Mouse (Mus musculus) telencephalon, adult 2 months (tissue): ENCODE measurements around the gene Exoc3l4.

Source experiments
- DNase-seq: peaks from one replicate; pipeline ENCODE4 v3.0.0-alpha.2; 2011; ENCODE audit warnings: low read depth, low spot score

Gene Exoc3l4

DNA sequence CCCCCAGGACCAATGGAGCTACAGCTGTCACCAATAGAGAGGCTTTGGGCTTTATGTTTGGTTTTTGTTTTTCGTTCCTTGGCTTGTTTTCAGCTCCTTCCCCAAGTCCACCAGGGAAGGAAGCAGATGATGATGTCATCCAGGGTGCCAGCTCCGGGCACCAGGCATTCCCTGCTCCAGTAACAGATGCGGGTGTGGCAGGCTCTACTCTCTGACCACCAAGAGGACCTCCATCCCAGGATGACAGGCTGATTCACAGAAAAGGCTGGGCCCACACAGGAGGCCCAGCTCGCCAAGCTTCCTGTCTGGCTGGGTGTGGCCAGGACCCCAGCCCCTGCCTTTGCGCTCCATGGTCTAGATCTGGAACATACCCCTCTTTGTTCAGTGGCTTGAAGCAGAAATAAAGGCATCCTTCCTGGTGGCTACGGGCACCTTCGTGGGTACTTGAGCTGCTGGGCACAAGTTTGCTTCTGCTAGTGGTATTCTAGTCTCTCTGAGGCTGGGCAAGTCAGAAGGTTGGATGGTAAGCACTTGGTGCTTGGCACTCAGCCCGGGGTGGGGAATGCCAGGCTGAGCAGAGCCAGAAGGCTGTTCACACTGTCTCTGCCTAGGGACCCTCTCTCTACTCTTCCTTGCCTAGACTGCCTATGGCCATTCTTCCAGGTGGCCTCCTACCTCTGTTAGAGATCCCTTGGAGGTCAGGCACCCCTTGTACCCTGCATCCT lies 5.0 kb upstream of the Exoc3l4 start:
- DNase-seq, result no peak

DNA sequence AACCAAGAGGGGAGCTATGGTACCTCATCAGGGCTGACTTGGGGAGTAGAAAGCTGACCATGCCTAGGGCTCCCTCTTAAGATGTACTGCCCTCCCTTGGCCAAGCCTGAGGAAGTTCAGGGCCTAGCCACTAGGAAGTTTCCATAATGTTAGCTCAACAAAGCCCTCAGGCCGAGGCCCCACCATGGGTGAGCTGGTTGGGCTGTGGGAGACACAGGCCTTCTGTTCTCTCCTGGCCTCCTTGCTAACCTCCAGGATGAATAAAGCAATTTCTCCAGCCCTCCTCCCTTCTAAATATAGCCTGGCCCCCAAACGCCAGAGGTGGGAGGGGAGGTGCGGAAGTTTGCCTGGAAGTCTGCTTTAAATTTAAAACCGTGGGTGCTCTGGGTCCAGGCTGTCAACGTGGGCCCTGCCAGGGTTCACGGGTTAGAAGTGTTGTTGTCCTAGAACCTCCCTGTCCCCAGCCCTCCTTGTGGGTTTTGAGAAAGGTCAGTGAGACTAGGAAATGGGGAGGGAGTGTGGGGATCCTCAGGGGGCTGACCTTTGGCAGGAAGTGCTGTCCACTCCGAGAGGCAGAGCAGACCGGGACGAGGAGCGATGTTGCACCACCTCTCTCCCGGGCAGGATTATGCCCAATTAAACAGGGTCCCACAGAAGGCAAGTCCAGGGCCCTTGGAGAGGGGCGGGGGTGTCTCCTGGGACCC lies 4.1 kb upstream of the Exoc3l4 start:
- DNase-seq, result no peak

DNA sequence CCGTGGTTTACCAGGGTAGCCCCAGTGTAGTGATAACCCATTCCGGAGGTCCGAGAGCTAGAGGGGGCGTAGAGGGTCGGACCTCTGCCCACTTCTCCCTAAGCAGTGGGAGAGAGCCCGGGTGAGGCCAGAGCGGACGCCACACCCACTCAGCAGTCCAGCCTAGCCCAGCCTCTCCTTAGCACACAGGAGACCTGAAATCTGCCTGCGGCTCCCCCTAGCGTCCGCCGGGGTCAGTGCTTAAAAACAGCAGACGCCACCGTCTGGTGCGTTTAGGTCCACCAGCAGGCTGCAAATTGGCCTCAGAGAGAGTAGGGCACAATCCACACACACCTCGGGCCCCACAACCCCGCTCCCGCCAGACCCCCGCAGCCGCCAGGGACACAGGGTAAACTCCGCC lies 3.5 kb upstream of the Exoc3l4 start:
- DNase-seq, result peak; percentile 64

DNA sequence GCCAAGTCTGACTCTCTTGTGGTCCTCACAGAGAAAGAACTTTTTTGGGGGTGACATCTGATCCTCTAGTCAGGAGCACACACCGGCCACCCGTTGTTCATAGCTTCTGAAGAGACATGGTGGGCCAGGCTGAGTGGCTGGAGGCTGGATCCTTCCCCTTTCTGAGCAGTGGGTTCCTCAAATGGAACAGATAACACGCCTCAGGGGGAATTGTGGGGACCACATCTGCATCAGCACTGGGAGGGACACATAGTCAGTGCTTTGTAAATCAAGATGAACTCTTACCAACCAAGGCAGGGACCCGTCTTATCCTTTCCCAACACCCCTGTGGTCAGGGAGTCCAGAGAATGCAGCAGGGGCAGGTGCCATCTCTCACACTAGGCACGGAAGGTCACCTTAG lies 3.1 kb downstream of the Exoc3l4 start:
- DNase-seq, result no peak

DNA sequence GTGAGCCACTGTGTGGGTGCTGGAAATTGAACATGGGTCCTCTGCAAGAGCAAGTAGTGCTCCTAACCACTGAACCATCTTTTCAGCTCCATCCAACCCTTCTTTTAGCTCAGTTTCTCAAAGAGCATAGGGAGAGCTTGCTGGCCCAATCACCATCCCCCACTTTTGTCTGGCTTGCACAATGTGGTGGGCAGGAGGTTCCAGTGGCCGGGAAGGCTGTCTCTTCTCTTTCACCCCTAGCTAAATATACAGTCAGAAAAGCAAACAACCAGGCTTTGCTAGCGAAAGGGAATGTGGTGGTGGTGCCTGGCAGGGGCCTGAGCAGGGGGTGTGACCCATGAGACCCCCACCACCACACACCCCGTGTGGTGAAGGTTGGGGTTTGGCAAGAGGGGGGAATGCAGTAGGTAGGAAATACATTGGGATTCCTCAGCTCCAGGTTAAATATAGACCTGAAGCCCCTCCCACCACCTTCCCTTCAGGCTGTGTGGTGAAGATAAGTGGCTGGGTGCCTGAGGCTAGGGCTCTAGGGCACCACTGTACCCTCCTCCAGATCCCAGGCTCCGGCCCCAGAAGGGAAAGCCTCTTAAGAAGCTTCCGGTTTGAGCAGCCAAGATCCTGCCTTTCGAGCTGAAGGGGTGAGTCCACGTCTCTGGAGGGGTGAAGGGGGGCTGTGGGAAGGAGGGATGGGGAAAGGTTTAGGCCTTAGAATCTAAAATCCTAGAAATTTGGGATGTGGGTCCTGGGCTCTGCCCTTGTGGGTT lies 4.3 kb downstream of the Exoc3l4 start:
- no peak for DNase-seq

DNA sequence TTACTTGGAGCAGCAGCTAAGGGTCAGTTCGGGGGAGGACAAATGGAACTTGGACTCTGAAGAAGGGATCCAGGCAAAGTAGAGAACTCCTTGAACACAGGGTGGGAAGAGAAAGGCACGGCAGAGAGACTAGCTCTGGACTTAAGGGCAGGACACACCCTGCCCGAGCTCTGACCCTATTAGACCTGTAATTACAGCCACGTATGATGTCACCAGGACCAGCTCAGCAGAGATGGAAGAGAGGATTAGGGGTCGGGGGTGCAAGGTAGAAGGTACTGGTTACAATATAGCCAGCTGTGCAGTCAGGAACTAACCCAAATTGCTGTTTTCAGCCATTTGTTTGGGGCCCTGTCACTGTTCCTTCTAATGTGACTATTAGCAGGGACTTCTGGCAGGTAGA lies 6.0 kb downstream of the Exoc3l4 start:
- no peak for DNase-seq

DNA sequence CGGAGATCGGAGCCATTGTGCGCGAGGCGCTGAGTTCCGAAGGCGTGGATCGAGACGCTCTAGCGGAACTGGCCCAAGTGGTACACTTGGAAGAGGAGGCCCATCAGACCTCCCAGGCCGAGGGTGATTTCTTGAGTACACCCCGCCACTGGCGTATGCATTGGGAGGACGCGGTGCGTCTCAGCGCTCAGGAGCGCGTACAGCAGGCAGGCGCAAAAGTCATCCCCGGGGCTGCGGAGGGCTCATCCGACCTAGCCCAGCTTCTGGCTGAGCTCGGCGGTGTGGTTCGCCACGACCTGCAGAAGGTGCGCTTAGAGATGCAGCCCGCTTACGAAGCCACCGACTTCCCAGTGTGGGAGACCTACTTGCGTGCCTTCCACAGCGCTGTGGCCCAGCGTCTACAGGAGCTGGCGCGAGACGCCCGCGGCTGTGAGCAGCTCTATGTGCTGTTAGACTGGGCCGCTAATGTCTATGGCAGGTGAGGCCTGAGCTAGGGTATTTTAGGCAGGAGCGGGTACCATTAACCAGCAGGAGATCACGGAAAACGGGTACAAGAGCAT lies 6.8 kb downstream of the Exoc3l4 start:
- DNase-seq, result no peak

DNA sequence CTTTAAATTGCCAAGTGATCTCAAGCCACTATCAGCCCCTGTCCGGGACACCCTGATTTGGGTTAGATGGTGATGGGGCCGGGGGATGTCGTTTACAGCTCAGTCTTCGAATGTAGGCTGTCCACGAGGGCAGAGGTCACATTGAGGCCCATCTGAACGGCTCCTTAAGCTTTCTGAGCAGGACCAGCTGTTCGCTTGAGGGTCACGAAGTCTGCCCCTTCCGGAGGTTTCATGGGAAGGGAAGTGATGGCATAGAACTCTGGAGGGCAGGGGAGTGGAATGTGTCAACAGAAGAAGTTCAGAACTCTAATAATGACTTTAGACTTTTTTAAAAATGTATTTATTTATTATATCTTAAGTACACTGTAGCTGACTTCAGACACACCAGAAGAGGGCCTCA lies 7.7 kb downstream of the Exoc3l4 start:
- no peak for DNase-seq

DNA sequence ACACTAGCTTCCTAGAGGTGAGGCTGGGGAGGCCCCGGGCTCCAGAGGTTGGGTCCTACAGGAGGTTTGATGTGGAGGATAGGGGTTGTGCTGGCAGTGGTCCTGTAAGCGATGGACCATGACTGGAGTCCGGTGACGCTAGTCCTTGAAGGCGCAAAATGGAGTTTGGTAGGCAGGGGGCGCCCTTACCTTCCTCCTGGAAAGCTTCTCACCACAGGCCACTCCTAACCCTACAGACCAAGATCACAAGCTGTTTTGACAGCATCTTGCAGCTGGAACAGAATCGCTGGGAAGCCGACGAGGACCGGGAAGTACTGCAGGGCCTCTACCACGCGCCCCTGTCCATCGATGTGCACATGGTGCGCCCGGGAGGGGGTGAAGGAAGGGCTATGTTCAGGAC lies 8.4 kb downstream of the Exoc3l4 start:
- no peak for DNase-seq

DNA sequence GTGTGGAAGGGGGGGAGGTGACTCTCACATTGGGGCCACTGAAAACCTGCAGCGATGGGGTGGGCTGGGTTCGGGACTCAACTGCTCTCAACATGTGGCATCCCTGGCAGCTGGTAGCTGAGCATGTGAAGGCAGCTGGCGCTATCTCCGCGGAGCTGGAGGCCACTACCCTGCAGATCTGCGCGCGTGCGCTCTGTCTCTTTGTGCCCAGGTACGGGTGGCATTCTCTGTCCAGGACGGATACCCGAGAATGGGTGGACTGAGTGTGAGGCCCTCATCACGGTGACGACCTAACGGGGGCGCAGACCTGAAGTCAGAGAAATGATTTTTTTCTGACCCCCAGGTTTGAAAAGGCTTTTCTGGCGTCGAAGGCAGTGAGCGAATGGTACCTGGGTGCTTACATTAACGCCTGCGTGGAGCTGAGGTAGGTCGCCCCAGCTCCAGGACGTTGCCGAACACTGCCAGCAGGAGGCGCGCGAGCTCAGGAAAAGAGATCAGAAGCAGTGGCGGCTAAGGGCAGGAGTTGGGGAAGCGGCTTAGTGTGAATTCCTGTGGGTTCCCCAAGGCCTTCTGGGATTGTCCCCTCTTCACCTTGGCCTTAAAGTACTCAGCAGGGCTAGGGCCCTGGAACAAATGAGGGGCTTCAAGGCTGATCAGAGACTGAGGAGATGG lies 9.1 kb downstream of the Exoc3l4 start:
- DNase-seq, result no peak

DNA sequence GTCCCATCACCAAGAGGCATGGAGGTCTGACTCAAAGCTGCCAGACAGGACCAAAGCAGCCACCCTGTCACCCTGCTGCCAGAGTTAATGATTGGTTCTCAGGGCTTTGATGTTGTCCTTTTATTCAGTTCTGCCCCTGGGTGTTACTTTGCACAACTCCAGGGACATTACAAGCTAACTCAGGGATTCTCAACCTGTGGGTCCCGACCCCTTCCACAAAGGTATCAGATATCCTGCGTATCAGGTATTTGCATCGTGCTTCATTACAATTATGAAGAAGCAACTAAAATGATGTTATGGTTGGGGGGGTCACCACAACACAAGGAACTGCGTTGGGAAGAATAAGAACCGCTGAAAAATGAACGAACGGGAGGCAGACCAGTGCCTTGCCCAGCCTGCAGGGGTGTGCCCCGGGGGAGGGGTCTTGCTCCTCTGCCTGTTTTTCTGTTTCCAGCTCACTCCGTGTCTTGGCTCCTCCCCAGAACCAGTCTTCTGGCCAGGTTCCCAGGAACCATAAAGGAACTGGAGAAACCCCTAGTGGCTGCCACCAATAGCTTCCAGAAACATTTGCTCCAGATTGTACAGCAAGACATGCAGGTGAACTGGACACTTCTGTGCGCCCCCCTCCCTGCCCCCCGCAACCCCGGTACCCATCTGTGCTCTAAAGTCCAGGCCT lies 10.8 kb downstream of the Exoc3l4 start:
- DNase-seq, result no peak

DNA sequence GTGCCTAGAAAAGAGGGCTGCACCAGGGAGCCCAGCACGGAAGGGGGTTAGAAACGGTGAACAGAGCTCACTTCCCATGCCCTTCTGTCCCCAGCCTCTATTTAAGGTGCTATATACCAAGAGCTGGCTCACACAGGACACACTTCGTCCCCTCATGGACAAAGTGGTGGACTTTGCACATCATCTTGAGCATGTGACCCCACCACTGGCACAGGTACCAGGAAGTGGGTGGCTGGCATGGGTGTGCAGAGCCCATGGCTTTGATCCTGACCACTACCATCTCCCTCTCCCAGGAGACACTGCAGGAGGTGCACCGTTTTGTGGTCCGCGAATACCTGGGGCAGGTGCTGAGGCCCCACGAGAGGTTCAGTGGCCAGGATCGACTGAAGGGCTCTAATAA lies 11.5 kb downstream of the Exoc3l4 start:
- DNase-seq, result no peak

DNA sequence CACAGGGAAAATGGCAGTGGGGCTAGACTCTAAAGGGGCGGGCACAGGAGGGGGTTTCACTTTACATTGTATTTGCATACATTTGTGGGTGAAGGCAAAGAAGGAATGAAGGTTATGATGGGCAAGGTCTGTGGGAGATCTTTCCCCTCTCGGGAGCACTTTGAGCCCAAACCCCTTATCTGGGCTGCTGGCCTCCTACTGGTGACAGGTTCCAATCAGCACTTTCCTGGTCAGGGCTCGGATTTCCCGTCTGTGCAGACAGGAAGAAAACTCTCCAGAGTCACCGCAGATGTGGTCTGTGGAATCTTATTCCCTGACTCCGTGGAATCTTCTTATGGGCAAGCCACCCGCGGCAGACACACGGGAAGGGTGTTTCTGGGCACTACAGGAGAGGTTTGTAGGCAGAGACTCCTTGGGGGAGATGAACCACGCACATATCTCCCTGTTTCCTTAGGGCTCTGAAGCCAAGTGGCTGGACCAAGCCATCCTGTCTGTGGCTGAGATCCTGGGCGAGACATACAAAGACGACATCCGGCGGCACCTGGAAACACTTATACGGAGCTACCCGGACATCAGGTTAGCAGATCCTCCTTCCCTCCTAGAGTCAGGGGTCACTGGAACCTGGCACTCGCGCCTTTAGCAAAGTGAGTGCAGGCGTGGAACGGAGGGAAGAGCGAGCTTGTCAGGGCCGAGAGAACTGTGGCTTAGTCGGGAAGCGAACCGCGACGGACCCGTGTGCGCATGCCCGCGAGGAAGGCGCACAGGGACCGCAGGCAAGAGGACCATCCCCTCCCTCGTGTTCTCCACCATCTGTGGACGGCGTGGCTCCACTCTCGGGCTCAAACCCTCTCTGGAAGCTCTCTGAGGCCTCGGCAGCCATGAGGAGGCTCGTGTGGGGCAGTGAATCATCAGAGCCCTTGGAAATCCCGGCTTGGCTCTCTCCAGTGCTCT lies 12.4 kb downstream of the Exoc3l4 start:
- DNase-seq, result no peak

DNA sequence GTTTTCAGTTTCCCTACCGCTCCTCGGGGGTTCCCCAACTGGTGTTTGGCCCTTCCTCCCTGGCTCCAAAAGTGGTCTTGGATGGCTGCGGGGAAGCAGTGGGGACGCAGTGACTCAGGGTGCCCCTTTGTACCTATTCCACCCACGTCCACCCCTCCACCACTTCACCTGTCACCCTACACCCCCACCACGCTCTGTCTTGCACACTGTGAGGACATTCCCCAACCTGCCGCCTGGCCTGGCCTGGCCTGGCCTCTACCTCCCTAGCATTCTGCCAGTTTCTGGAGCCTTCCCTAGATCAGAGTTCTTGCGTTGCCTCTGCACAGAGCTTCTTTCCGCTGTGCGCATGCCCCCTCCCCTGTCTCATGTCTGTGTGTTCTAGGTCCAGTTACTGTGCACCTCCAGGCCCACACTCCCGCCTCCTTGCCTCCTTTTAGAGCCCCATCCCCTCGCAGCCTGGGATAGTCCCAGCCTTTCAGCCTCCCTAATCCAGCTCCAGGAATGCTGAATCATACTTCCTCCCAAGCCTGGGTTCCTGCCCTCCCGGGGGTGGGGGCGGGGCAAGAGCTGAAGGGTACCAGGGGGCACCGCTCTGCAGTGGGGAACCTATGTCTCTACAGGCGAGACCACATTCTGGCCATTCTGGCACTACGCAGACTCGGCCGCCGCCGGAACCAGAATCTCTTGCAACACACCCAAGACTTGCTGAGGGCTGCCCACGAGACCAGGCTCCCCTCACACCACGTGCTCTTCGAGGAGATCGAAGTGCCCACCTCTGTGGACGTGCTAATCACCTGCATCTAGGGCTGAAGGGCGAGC lies 13.4 kb downstream of the Exoc3l4 start:
- DNase-seq, result no peak

DNA sequence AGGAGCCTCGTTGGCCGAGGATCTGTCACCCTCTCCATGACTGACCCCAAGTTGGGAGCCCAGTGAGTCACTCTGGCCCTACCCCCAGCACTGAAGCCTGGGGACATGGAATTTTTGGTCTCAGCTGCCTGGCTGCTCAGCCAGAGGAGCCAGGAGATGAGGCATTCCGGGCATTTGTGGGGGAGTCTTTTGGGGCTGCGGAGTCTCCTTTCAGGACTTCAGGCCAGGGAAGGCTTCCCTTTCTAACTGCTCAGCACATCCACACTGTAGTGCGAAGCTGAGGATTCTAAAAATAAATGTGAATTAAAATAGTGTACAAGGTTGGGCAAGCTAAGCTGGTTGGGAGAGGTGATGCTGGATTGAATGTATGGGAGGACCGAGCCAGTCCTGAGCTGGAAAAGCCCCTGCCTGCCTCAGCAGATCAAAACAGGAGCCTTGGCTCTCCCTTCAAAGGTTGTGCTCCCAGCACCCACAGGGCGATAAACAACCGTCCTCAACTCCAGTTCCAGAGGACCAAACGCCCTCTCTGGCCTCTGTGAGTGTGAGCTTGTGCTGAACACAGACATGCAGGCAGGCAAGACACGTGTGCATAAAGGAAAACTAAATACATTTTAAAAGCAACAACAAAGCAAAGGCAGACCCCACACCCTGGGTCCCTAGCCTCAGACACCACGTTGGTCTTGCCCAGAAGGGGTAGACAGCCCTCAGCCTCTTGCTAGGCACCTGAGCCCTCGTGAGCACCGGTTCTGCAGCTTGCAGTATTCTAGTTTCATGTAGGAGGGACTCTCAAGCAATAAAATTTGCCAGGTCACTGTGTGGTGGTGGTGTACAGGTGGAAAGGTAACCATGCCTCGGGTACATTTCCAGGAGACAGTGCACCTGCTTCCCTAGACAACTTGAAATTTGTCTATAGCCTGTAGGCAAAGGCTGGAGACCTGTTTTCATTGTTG lies 14.3 kb downstream of the Exoc3l4 start:
- no peak for DNase-seq

DNA sequence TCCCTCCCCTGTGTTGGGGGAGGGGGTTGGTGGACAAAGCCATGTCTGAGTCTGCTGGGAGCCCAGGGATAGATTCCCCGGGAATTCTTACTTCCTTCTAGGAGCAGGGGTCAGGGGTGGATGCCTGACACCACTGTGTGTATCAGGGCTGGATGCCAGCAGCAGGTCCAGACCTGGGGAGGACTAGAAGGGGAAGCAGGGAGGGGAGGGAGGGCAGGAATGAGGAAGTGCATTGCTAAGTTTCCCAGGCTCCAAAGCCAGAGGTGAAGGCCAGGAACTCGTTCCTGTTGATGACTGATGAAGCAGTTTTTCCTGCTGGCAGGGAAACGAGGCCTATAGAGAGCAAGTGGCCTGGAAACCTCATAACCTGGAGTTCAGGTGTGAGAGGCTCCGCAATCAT lies 15.3 kb downstream of the Exoc3l4 start:
- no peak for DNase-seq

DNA sequence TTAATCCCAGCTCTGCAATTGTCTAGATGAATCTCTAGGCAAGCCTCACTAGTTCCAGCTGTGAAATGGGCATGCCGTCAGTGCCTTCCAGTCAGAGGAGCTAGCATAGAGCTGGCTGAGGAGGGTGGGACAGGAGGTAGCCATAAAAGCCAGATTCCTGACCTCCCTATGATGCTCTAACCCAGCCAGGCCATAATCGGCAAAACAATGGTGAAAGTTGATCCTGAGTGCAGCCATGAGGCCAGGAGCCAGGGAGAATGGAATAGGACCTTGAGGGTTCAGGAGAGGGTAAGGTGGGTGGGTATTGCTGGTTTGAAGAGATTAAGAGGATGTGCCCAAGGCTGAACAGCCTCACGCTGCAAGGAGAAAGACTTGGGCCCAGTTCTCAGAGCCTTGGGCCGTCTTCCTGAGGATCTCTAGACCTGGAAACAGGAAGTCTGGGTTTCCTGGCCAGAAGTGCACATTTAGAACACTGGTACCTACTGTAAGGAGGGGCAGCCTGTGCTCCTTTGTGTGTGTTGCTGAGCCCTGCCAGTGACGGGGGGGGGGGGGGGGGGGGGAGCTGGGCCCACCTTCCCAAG lies 16.0 kb downstream of the Exoc3l4 start:
- DNase-seq, result no peak
